Mouse (Mus musculus) natural killer cell, adult 2 months (primary cell): Measurements from ENCODE around the gene Lima1.

ENCODE experiments used
- DNase-seq, 2 experiments: peaks; one replicate each; pipeline ENCODE4 v3.0.0; 2022; ENCODE audit warnings: low spot score in 2 of 2

Lima1 gene

DNA sequence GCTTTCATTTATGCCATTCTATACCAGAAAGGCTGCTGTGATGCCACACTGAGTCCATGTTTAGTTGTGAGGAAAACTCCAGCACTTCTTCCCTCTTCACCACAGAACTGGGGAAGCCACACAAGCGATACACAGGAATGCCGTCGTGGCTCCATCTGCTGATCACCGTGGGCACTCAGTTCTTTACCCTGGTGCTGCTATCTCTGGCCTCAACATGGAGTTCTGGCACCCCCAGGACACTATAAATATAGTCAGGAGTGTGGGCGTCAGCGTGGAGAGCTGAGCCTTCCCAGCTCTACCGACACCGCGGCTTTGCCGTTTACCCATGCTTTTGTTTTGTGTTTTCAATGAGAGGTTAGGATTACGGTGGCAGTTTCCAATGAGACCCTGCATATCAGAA is 138.6 kb downstream of the Lima1 start:
- no peak for DNase-seq

DNA sequence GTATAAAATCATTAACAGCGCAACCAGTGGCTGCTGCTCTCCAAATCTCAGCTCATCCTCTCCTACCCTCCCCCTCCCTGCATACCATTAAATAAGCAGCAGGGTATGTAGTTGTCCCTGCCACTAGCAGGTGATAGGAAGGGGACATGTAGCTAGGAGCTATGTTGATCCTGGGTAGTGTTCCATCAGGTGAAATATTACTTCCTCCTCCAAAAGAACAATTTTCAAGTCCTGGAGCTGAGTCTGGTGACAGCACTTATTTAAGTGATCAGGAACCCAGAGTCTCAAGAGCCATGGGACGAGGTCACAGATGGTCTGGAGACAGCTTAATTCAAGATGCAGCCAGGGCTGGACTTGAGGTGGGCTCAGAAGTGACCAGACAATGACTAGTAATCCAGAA is 139.6 kb downstream of the Lima1 start:
- DNase-seq: peak; percentile 100

DNA sequence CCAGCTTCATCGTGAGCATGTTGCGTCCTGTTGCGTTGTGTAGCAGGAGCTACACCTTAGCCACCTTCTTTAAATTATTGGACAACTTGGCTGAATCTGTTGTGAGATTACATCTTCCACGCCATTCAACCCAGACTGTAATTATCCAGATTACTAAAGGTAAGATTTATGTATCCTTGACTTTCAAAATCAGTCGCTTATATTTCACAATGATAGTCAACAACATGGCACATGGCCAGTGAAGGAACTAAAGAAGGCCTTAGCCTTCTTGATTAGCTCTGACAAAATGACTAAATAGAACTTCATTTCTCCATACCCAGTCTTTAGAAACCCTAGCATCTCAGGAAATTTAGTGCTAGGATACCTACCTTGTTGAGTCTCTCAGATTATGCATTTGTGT is 142.1 kb downstream of the Lima1 start:
- no peak for DNase-seq

DNA sequence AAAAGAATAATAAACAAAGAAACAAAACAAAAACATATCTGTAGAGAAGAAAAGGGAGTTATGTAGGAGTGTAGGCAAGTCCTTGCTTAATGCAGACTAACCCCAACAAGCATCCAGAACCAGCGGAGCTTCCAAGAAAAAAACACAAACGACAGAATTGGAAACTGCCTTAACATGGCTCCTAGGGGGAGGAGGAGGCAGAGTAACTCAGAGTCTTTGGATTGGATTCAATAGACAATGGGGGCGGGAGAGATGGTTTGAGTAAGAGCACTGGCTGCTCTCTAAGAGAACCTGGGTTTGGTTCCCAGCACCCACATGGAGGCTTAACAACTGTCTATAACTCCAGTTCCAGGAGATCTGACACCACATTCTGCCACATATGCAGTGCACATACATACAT is 143.6 kb downstream of the Lima1 start:
- DNase-seq: no peak

DNA sequence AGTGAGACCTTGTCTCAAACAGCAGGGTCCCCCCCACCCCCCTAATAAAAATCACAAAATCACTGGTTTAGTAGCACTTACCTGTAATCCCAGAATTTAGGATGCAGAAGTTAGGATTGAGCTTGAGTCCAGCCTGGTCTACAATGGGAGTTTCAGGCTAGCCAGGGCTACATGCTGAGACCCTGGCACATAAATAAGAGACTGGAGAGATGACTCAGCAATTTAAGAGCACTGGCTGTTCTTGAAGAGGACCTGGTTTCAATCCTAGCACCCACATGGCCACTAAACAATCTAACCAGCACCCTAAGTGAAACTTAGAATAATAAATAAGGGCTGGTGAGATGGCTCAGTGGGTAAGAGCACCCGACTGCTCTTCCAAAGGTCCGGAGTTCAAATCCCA is 144.1 kb downstream of the Lima1 start:
- no peak for DNase-seq

DNA sequence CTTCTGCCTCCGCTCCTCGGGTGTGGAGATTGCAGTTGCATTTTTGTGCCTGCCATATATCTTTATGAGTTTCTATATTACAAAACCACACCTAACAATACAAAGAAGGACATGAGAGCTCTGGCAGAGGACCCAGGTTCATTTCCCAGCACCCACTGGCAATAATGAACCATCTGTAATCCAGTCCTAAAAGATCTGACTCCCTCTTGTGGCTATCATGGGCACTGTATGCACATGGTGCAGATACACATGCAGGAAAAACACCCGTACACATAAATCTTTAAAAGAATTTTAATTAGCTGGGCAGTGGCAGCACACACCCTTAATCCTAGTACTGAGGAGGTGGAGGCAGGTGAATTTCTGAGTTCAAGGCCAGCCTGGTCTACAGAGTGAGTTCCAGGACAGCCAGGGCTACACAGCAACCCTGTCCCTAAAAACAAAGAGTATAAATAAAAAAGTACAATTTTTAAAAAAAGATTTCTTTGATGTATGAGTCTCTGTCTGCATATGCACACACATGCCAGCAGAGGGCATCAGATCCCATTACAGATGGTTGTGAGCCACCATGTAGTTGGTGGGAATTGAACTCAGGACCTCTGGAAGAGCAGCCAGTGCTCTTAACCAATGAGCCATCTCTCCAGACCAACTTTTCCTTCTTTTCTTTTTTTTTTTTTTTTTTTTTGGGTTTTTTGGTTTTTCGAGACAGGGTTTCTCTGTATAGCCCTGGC is 146.0 kb downstream of the Lima1 start:
- no peak for DNase-seq
